In genomic region chr9:9049202-9049601, GRCm38 (mm10) we compare ENCODE assay signal across 10 mouse cellular contexts.
DNase-seq lines count a peak whose midpoint lies in the region; ATAC-seq and TF ChIP-seq lines count a peak whose summit lies in the region.
"Had no signal": no experiment of that assay in that cellular context is flagged by ENCODE, and none has a peak within 500 bp of the region (broad histone marks: within the 10 kb centered on the region; RNA-seq: fewer than 3 reads in every experiment).

No protein-coding gene starts in this region.

- no peak for ATAC-seq in hindbrain, embryonic 11.5 days (ENCODE audit: low FRiP score)
- ATAC-seq in hindbrain, embryonic 12.5 days (ENCODE audit: low FRiP score) = no peak
- no peak for ATAC-seq in midbrain, postnatal 0 days (ENCODE audit: low FRiP score)
- no peak for ATAC-seq in megakaryocyte-erythroid progenitor cell, adult 5-6 weeks (replicated peaks; ENCODE audit: low FRiP score, low TSS enrichment, poor library complexity, severe bottlenecking)
- ATAC-seq: forebrain, embryonic 15.5 days had no signal

- TF ChIP-seq CTCF in midbrain, postnatal 0 days (IDR thresholded peaks at IDR 0.05) = peak; percentile 48

- DNase-seq in hindbrain, embryonic 11.5 days (ENCODE audit: low spot score) = peak; percentile 54
- DNase-seq in midbrain, postnatal 0 days (ENCODE audit: low spot score) = peak; percentile 35
- DNase-seq in midbrain, embryonic 10.5 days (ENCODE audit: low spot score) = no peak
- DNase-seq in c-Kit-positive CD71-negative TER-119-negative erythroid progenitor cells, embryonic 14.5 days (ENCODE audit: low read depth) = peak; percentile 12
- DNase-seq in retina, embryonic 14.5 days (ENCODE audit: low spot score) = peak; percentile 71
- DNase-seq in B cell, adult 2 months = no peak

- no peak overlapping the region for H3K4me2 ChIP-seq in hindbrain, embryonic 11.5 days (replicated peaks; ENCODE audit: low read depth, low read length)
- H3K4me2 ChIP-seq in hindbrain, embryonic 12.5 days (replicated peaks) = no peak overlapping the region
- no peak overlapping the region for H3K4me2 ChIP-seq in midbrain, postnatal 0 days (ENCODE audit: low read depth, low read length, poor library complexity, severe bottlenecking)
- H3K4me2 ChIP-seq: forebrain, embryonic 15.5 days; midbrain, embryonic 12.5 days had no signal

- no peak overlapping the region for H3K4me3 ChIP-seq in hindbrain, embryonic 11.5 days (ENCODE audit: low read depth, low read length)
- H3K4me3 ChIP-seq in hindbrain, embryonic 12.5 days = no peak overlapping the region
- H3K4me3 ChIP-seq in midbrain, postnatal 0 days (ENCODE audit: low read depth, low read length) = no peak overlapping the region
- H3K4me3 ChIP-seq in midbrain, embryonic 10.5 days = no peak overlapping the region
- H3K4me3 ChIP-seq: forebrain, embryonic 15.5 days; midbrain, embryonic 12.5 days had no signal

- WGBS in hindbrain, embryonic 11.5 days = 53% methylated on average over 3 of the region's 3 CpGs
- 62% methylated on average over 3 of the region's 3 CpGs for WGBS in hindbrain, embryonic 12.5 days
- WGBS in midbrain, postnatal 0 days = 54% methylated on average over 3 of the region's 3 CpGs
- 54% methylated on average over 3 of the region's 3 CpGs for WGBS in midbrain, embryonic 10.5 days

- no peak overlapping the region for H3K27ac ChIP-seq in hindbrain, embryonic 11.5 days (ENCODE audit: low read depth, low read length)
- H3K27ac ChIP-seq in hindbrain, embryonic 12.5 days = no peak overlapping the region
- no peak overlapping the region for H3K27ac ChIP-seq in midbrain, postnatal 0 days (ENCODE audit: low read depth, low read length)
- no peak overlapping the region for H3K27ac ChIP-seq in midbrain, embryonic 10.5 days (replicated peaks)
- H3K27ac ChIP-seq: forebrain, embryonic 15.5 days; midbrain, embryonic 12.5 days had no signal

- H3K4me1 ChIP-seq in hindbrain, embryonic 11.5 days (replicated peaks; ENCODE audit: control insufficient read depth, insufficient read depth, low read length) = no peaks in the 10 kb centered on the region
- H3K4me1 ChIP-seq in hindbrain, embryonic 12.5 days = no peaks in the 10 kb centered on the region
- no peaks in the 10 kb centered on the region for H3K4me1 ChIP-seq in midbrain, postnatal 0 days (ENCODE audit: insufficient read depth, low read length)
- no peaks in the 10 kb centered on the region for H3K4me1 ChIP-seq in midbrain, embryonic 10.5 days
- H3K4me1 ChIP-seq: forebrain, embryonic 15.5 days; midbrain, embryonic 12.5 days had no signal

- H3K27me3 ChIP-seq in hindbrain, embryonic 11.5 days (ENCODE audit: control insufficient read depth, insufficient read depth, low read length) = no peaks in the 10 kb centered on the region
- H3K27me3 ChIP-seq in hindbrain, embryonic 12.5 days = no peaks in the 10 kb centered on the region
- H3K27me3 ChIP-seq in midbrain, postnatal 0 days (ENCODE audit: insufficient read depth, low read length) = no peaks in the 10 kb centered on the region
- no peaks in the 10 kb centered on the region for H3K27me3 ChIP-seq in midbrain, embryonic 10.5 days (ENCODE audit: low read depth, poor library complexity, severe bottlenecking)
- H3K27me3 ChIP-seq: forebrain, embryonic 15.5 days; midbrain, embryonic 12.5 days had no signal

- H3K36me3 ChIP-seq in hindbrain, embryonic 11.5 days (ENCODE audit: control insufficient read depth, insufficient read depth, low read length) = no peaks in the 10 kb centered on the region
- H3K36me3 ChIP-seq in hindbrain, embryonic 12.5 days = no peaks in the 10 kb centered on the region
- H3K36me3 ChIP-seq in midbrain, postnatal 0 days (ENCODE audit: insufficient read depth, low read length) = no peaks in the 10 kb centered on the region
- no peaks in the 10 kb centered on the region for H3K36me3 ChIP-seq in midbrain, embryonic 10.5 days
- H3K36me3 ChIP-seq: forebrain, embryonic 15.5 days; midbrain, embryonic 12.5 days had no signal

- H3K9me3 ChIP-seq in hindbrain, embryonic 11.5 days (ENCODE audit: control insufficient read depth, low read length) = no peaks in the 10 kb centered on the region
- H3K9me3 ChIP-seq in hindbrain, embryonic 12.5 days (replicated peaks) = no peaks in the 10 kb centered on the region
- no peaks in the 10 kb centered on the region for H3K9me3 ChIP-seq in midbrain, postnatal 0 days (ENCODE audit: low read length)
- H3K9me3 ChIP-seq in midbrain, embryonic 10.5 days (replicated peaks) = no peaks in the 10 kb centered on the region
- H3K9me3 ChIP-seq: forebrain, embryonic 15.5 days; midbrain, embryonic 12.5 days had no signal

- no peak overlapping the region for H3K9ac ChIP-seq in hindbrain, embryonic 11.5 days (ENCODE audit: low read depth, low read length)
- H3K9ac ChIP-seq in hindbrain, embryonic 12.5 days = no peak overlapping the region
- no peak overlapping the region for H3K9ac ChIP-seq in midbrain, postnatal 0 days (replicated peaks; ENCODE audit: low read length, poor library complexity, severe bottlenecking)
- H3K9ac ChIP-seq: forebrain, embryonic 15.5 days; midbrain, embryonic 12.5 days had no signal

Comparison
In these comparisons a context has a peak if more than half of its experiments do, and no peak if none do; other contexts are left out.
1. DNase-seq: peak in hindbrain, embryonic 11.5 days (single experiment), midbrain, postnatal 0 days (single experiment), c-Kit-positive CD71-negative TER-119-negative erythroid progenitor cells, embryonic 14.5 days (single experiment) and retina, embryonic 14.5 days (single experiment); none in midbrain, embryonic 10.5 days (single experiment) and B cell, adult 2 months (0 of 2).